Mouse (Mus musculus) bone marrow macrophage, adult 2 months (primary cell): ENCODE measurements at regions not wholly inside any gene's neighbourhood (a gene's known extent, or its start where the extent isn't known, plus 50 kb on each side); places are given as distances from the start of the nearest gene placed in this dataset.

Experiments used
- CTCF ChIP-seq: IDR thresholded peaks from 2 replicates; pipeline ENCODE4 v1.5.1; 2012; ENCODE audit warnings: low read depth, mild to moderate bottlenecking, low read length, moderate library complexity
- POLR2A ChIP-seq: IDR thresholded peaks from 2 replicates; pipeline ENCODE4 v1.6.1; 2012; ENCODE audit warnings: mild to moderate bottlenecking, low read depth, low read length, borderline replicate concordance

- TF ChIP-seq CTCF (no peak), POLR2A (no peak)
These were observed 475.2 kb upstream of the Marcks start for GRCm38 (mm10) chr10:37613936-37614335.
